Mouse (Mus musculus): ENCODE results near the gene Slc1a2.

Slc1a2 gene

GRCm38 (mm10) chr2:102663865-102664264 is 5.4 kb downstream of the Slc1a2 start:
- DNase-seq (ENCODE audit: low read depth), result no peak

GRCm38 (mm10) chr2:102667981-102668380 is 9.5 kb downstream of the Slc1a2 start:
- no peak for DNase-seq (ENCODE audit: low read depth)

- DNase-seq (ENCODE audit: low read depth), result no peak
These were observed 11.1 kb downstream of the Slc1a2 start for GRCm38 (mm10) chr2:102669580-102669979.

DNA sequence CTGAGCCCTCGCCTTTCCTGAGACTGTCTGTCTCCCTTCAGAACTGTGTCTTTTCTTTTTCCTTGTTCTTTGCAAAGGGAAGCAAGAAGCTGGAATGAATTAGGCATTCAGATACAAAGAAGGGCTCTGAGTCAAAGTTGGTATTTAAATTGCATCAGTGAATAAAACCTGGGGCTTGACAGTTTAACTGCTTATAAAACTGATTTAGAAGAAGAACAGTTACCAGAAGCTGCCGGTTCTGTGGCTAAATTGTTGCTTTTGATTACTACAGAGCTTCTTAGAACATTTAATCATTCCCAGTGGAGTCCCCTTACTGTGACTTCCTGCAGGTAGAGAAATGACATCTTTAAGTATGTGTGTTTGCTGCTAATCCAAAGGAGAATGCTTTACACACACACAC is 16.1 kb downstream of the Slc1a2 start:
- no peak for DNase-seq (ENCODE audit: low read depth)

DNA sequence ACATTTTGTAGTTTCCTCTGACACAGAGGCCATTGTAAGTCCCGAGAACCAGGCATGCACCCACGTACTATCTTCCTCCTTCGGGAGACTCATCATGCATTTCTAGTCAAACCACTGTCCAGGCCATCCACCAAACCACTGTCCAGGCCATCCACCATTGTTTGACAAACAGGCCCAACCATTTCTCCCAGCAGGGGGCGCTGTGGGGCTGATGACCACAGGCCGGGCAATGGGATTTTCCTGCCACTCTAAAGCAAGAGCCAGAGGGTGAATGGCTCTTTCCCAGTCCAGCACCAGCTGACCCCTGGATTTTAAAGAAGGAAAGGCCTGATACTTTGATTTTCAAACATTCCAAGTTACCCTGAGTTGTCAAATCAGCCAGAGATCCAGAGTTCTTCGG is 16.8 kb downstream of the Slc1a2 start:
- DNase-seq (ENCODE audit: low read depth), result peak; percentile 51

- no peak for DNase-seq (ENCODE audit: low read depth)
These were observed 18.4 kb downstream of the Slc1a2 start for GRCm38 (mm10) chr2:102676716-102677312.

DNA sequence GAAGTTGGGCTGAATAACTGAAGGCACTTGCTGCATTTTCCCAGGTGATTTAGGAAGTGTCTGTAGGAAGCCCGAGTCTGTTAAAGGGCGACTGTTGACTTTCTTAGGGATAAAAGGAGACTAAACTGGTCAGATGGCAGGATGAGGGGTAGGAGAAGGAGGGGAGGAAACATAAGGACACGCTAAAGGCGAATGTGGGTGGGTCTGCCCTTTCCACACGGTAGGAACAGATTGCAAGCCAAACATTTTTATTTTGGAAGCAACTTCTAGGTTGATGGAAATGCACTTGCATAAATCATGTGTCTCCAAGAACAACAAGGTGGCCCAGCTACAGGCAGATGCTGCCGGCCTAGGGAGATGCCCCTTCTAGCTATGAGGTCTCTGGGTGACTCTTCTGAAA is 18.9 kb downstream of the Slc1a2 start:
- no peak for DNase-seq (ENCODE audit: low read depth)

- no peak for DNase-seq (ENCODE audit: low read depth)
These were observed 22.9 kb downstream of the Slc1a2 start for GRCm38 (mm10) chr2:102681351-102681750.

GRCm38 (mm10) chr2:102682168-102682567 is 23.7 kb downstream of the Slc1a2 start:
- peak; percentile 47 for DNase-seq (ENCODE audit: low read depth)

DNA sequence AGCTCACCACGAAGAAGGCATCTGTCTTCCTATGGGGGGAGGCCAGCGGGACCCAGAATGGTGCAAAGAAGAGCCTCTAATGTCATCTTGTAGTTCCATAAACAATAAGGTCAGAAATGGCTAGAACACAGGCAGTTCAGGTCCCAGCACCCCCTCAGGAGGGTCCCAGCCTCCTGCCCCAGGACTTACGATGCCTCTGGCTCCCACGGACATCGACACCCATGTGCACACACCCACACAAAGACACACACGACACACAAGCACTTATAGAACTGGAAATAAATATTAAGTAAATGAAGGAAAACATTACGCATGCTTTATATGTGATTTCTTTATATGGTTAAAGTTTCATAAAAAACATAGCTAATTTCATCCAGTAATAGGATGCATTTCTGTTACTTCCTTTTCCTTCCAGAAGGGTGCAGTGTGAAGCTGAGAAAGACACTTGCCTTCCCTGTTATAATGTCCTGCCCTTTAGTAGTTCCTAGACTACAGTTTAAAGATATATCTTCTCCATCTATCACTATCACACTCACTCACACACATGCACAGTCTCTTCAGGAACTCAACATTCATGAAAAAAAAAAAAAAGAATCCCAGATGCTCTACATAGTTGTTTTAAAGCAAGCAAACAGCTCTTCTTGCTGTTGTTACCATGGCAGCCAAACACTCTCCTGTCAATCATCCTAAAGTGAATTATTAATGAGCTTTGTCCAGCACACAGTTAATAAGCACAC is 27.1 kb downstream of the Slc1a2 start:
- peak; percentile 45 for DNase-seq (ENCODE audit: low read depth)

- DNase-seq (ENCODE audit: low read depth), result no peak
These were observed 27.6 kb downstream of the Slc1a2 start for GRCm38 (mm10) chr2:102686108-102686450.

DNA sequence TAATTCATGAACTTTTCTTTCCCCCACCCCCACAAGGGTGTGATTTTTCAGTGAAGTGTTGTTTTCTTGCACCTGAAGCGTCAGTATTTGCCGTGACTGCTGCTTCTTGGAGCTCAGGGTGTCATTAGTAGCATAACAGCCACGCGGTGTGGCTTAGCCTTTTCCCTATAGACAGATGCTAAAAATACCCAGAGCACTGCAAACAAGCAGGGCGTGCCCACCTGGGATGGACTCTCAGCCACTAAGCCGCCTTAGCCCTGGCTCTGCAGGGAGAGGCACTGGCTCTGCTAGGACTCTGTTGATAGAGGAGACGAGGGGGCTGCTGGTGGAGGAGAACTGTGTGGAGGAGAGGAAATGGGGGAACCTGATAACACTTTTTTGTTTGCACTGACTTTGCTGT is 35.1 kb downstream of the Slc1a2 start:
- DNase-seq (ENCODE audit: low read depth), result no peak

GRCm38 (mm10) chr2:102694750-102695149 is 36.3 kb downstream of the Slc1a2 start:
- no peak for DNase-seq (ENCODE audit: low read depth)

DNA sequence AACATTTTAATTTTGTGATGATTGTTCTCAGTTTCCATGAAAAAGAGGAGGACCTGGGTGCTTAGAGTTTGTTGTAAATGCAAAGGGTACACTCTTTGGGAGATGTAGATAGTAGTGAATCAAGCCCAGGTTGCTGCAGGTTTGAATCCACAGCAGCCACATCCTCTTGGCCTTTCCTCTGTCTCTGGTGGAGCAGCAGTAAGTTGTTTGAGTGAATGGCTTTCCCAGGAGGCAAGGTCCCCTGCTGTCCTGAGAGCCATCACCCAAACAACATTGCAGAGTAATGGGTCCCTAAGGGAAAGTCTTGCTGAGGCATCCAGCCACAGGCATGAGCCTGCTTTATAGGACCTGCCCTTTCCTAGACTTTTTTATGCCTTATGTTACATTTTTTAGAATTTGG is 37.1 kb downstream of the Slc1a2 start:
- no peak for DNase-seq (ENCODE audit: low read depth)

DNA sequence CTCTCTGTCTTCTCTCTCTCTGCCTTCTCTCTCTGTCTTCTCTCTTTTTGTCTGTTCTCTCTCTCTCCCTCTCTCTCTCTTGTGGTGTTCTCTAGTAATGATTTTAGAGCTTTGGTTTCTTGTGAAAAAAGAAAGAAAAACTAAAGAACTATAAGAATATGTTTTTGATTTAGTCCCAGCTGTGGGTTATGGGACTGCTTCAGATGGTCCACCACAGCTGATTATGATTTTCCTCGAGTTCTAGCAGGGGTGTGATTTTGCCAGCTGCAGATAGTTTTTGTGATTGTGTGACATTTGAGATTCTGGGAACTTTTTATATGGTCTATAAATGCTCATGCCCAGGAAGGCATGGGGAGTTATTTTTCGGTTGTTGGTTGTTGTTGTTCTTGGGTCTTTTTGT is 39.3 kb downstream of the Slc1a2 start:
- no peak for DNase-seq (ENCODE audit: low read depth)

GRCm38 (mm10) chr2:102699921-102700320 is 41.5 kb downstream of the Slc1a2 start:
- no peak for DNase-seq (ENCODE audit: low read depth)

GRCm38 (mm10) chr2:102700695-102701094 is 42.2 kb downstream of the Slc1a2 start:
- DNase-seq (ENCODE audit: low read depth), result no peak

- DNase-seq (ENCODE audit: low read depth), result no peak
These were observed 42.9 kb downstream of the Slc1a2 start for GRCm38 (mm10) chr2:102701382-102701781.

DNA sequence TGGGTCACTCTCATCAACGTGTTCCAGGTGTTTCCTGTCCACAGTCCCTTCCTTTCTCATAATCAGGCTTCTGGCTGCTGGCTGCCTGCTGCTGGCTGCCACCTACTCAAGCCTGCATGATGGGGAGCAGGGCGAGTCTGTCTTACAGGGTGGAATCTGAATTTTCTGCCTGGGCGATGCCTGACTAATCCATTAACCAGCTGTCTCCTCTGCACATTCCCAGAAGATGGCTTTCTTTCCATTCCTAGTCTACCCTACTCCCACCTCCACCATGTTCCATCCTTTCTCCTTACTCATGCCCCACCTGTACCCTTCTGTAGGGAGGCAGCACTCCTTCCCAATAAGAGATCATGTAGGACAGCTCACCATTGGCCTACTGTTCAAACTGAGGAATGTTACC is 45.1 kb downstream of the Slc1a2 start:
- DNase-seq (ENCODE audit: low read depth), result no peak

DNA sequence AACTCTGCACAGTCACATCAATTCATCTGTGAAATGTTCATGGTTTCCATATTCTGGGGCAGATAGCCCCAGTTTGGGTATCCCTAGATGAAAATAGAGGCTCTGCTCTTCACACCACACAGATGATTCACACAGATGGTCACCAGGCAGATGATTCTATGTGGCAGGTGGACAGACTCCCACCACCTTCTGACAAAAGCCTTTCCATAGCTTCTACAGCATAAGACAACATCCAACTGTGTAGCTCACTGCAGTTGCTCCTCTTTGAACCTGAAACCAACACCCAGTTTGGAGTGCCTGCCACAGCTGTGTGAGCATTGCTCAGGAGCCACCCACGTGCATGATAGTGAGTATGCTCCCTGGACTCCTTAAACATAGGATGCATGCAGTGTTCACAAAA is 46.3 kb downstream of the Slc1a2 start:
- no peak for DNase-seq (ENCODE audit: low read depth)

GRCm38 (mm10) chr2:102711511-102711910 is 53.1 kb downstream of the Slc1a2 start:
- no peak for DNase-seq (ENCODE audit: low read depth)

DNA sequence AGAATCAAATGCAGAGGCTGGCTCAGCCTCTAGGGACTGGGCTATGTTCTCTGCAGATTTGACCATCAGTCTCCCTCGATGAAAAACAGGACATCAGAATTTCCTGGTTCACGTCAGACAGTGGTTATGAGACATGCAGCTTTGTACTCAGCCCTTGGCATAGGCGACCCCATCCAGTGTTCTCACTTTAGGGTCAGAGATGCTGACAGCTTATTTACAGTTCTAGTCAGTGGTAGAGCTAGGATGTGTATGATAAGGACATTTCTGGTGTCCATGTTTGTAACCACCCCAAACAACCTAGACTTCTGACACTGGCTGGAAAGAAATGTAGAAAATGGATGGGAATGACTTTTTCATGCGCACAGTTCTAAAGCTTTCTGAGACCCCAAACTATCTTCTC is 53.6 kb downstream of the Slc1a2 start:
- no peak for DNase-seq (ENCODE audit: low read depth)

- DNase-seq (ENCODE audit: low read depth), result no peak
These were observed 54.5 kb downstream of the Slc1a2 start for GRCm38 (mm10) chr2:102712678-102713628.

Measured in induced T-regulatory cell, adult 2 months (primary cell).